Mouse (Mus musculus) liver, embryonic 13.5 days (tissue): Measurements from ENCODE around the gene Rab5a. TPM values are rescaled to one million over a fixed set of nuclear protein-coding genes. Genes with fewer than 3 reads are reported as not detected.
A peak's percentile ranks its signal among the peaks of the same experiment; 100 is the strongest.

Experiments
- ATAC-seq: fragments of 200-750 bp; cut with Nextera tagmentation; 2 replicates; pipeline ENCODE4 v1.8.0; 2017; ENCODE audit warnings: low read depth, mild to moderate bottlenecking, moderate number of reproducible peaks, moderate library complexity
- DNase-seq: peaks from one replicate; pipeline ENCODE4 v3.0.0; 2022
- H3K27ac ChIP-seq: fragments of 300-500 bp; sonication (generic); 2 replicates; pipeline ENCODE4 v1.5.1; 2015; ENCODE audit warnings: moderate library complexity, mild to moderate bottlenecking, inconsistent platforms
- H3K27me3 ChIP-seq: fragments of 300-500 bp; sonication (generic); 2 replicates; pipeline ENCODE4 v1.6.1; 2015; ENCODE audit warnings: mild to moderate bottlenecking, inconsistent platforms
- H3K36me3 ChIP-seq: fragments of 300-500 bp; sonication (generic); 2 replicates; pipeline ENCODE4 v1.6.1; 2015; ENCODE audit warnings: mild to moderate bottlenecking, inconsistent platforms
- H3K4me1 ChIP-seq: fragments of 300-500 bp; sonication (generic); replicated peaks from 2 replicates; pipeline ENCODE4 v1.6.1; 2015; ENCODE audit warnings: inconsistent platforms
- H3K4me2 ChIP-seq: fragments of 300-500 bp; sonication (generic); 2 replicates; pipeline ENCODE4 v1.6.1; 2015; ENCODE audit warnings: inconsistent platforms, mild to moderate bottlenecking, moderate library complexity
- H3K4me3 ChIP-seq: fragments of 300-500 bp; sonication (generic); replicated peaks from 2 replicates; pipeline ENCODE4 v1.5.1; 2015; ENCODE audit warnings: mild to moderate bottlenecking, inconsistent platforms
- H3K9ac ChIP-seq: fragments of 300-500 bp; sonication (generic); 2 replicates; pipeline ENCODE4 v1.6.1; 2015; ENCODE audit warnings: mild to moderate bottlenecking, inconsistent platforms
- H3K9me3 ChIP-seq: fragments of 300-500 bp; sonication (generic); replicated peaks from 2 replicates; pipeline ENCODE4 v1.6.1; 2016; ENCODE audit warnings: inconsistent platforms
- WGBS: fragments of 180-500 bp; shearing (Covaris S2); methylation state at CpG from one replicate; pipeline ENCODE4 v1.1.7; 2015; ENCODE audit not compliant: insufficient replicate concordance; 5-methylcytosine and 5-hydroxymethylcytosine counted together
- polyA plus RNA-seq: library from polyadenylated mRNA; unstranded; fragments of >200 nt; fragmentation: Nextera tagmentation; extraction: Ambion mirVana; gene quantifications from 2 replicates; pipeline ENCODE4 v1.2.1, GENCODE M21; 2015

Gene Rab5a
- 32.8 and 40.0 TPM in 2 replicates for polyA plus RNA-seq

GRCm38 (mm10) chr17:53478858-53479603 is at the start of gene Rab5a:
Rab5a (plus strand) TSS chr17:53479234.
- ATAC-seq (peak; percentile 93), DNase-seq (peak; percentile 98)
- Histone ChIP-seq H3K4me1 (peaks cover 36% of the 10 kb centered on the region), H3K36me3 (no peaks in the 10 kb centered on the region; the same call in 1 of the 2 replicates), H3K9me3 (no peaks in the 10 kb centered on the region), H3K27me3 (no peaks in the 10 kb centered on the region), H3K4me2 (peak within 1 kb of the TSS; percentile 86), H3K9ac (peak within 1 kb of the TSS; percentile 98), H3K4me3 (peak within 1 kb of the TSS; percentile 99), H3K27ac (peak within 1 kb of the TSS; percentile 100)
- WGBS: 1% methylated on average over 82 of the region's 82 CpGs

DNA sequence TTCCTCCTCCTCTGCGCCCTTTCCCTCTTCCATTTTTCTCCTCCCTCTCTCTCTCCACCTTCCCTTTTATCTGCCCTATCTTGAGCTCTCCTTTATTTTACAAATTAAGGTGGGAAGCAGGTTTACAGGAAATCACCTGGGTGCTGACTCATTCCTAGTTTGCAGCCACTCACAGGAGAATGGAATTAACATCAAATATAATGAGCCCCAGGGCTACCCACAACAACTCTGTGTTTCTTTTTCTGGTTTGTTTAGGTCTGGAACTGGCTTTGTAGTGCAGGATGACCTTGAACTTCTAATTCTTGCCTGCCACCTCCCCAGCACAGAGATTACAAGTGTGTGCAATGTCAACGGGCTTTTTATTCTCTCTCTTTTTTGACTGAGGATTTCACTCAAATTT is 22.9 kb upstream of the Rab5a start:
- no peak overlapping the region for H3K27ac ChIP-seq
- no peak for DNase-seq
- H3K4me2 ChIP-seq: no peak overlapping the region
- H3K9ac ChIP-seq: no peak overlapping the region
- H3K36me3 ChIP-seq: no peaks in the 10 kb centered on the region
- 56% methylated on average over 2 of the region's 2 CpGs for WGBS
- no peak overlapping the region for H3K4me3 ChIP-seq
- H3K27me3 ChIP-seq: no peaks in the 10 kb centered on the region
- H3K4me1 ChIP-seq: no peaks in the 10 kb centered on the region
- no peaks in the 10 kb centered on the region for H3K9me3 ChIP-seq
- ATAC-seq: no peak

- no peaks in the 10 kb centered on the region for H3K4me1 ChIP-seq
- ATAC-seq (no peak), DNase-seq (no peak)
- no peak overlapping the region for H3K4me3 ChIP-seq
- H3K27me3 ChIP-seq: no peaks in the 10 kb centered on the region
- no peak overlapping the region for H3K27ac ChIP-seq
- no peaks in the 10 kb centered on the region for H3K36me3 ChIP-seq
- H3K9me3 ChIP-seq: no peaks in the 10 kb centered on the region
- H3K4me2 ChIP-seq: no peak overlapping the region
- 10% methylated on average over 1 of the region's 1 CpGs for WGBS
- H3K9ac ChIP-seq: no peak overlapping the region
Measured at GRCm38 (mm10) chr17:53456742-53457141, 22.3 kb upstream of the Rab5a start.

DNA sequence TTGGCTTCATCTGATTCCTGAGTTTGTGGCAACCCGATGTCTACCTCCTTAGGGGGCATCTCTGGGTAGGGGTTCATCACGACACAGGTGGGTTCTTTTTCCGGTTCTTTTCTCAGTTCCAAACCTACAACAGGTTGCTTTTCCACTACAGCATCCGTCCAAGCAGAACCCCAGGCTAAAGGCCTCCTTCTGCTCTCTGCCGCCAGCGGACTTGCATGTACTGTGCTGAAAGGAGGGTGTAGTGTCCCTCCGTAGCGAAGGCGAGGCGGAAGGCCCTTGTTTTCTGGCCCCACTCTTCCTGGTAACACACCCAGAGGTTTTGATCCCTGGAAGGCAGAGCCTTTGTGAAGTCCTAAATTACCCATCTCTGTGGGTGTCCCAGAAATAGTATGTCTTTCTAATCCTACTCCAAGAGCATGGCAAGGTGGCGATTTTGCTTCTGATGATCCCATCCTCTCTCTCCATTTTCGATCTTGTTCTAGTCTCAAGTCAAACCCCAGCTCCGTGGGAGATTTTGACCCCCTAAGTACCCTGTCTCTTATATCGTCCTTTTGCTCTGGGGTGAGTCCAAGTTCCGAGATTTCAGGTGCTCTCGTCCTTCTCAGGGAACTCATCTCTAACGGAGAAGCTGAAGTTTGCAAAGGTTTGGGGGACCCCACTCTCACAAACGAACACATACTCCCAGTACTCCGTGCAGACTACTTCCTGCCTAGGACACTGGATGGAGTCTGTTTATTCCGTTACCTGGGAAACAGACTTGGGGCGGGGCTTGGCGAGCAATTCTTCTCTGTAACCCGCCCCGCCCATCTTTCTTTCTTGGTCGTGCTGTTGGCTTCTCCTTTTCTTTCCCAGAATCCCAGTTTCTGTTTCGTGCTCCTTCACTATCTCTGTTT is 16.2 kb upstream of the Rab5a start, which contains the start of gene Efhb:
Efhb (minus strand) TSS at position 719 of the 893 bp plus-strand sequence.
- 25% methylated on average over 26 of the region's 26 CpGs for WGBS
- DNase-seq (peak; percentile 53), ATAC-seq (peak; percentile 70)
- 0 out of 2 replicates have a peak, but pooled peaks cover 3% of the 10 kb centered on the region for H3K4me1 ChIP-seq
- no peak within 1 kb of the TSS for H3K27ac ChIP-seq
- peak within 1 kb of the TSS; percentile 54 for H3K4me2 ChIP-seq
- no peaks in the 10 kb centered on the region for H3K27me3 ChIP-seq
- no peaks in the 10 kb centered on the region for H3K9me3 ChIP-seq
- no peaks in the 10 kb centered on the region for H3K36me3 ChIP-seq
- H3K4me3 ChIP-seq: peak within 1 kb of the TSS; percentile 29
- no peak within 1 kb of the TSS for H3K9ac ChIP-seq

DNA sequence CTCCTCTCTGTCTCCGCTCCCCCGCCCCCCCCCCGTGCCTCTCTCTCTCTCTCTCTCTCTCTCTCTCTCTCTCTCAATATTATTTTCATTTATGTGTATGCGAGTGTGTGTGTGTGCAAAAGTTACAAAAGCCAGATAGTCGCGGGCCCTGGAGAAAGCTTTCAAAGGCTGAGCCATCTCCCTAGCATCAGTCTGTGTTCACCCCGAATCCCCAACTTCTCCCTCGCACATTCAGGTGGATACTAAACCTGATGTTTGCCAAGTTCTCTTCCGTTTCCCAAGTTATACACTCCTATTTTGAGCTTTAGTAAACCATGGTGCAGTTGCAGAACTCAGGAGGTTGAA is 15.6 kb upstream of the Rab5a start:
- no peak for DNase-seq

DNA sequence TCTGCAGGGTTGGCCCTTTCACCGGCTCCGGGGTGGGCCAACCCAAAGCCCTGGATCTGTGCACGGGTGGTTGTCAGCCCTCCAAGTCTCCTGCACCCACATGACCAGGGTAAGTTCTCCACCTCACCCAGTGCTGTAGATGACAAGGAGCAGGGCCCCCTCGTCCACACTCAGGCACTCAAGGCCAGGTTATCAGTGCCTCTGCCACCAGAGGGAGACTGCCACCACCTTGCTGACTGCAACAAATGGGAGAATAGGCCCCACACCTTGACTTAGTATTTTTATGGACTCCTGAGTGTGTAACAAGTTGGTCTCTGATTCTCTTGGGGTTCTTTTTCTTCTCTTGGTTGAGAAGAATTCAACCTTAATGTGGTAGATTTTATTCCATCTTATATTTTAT is 13.5 kb upstream of the Rab5a start:
- whole genome bisulfite sequencing: 43% methylated on average over 4 of the region's 4 CpGs
- ATAC-seq: 0 out of 2 replicates have a peak, but pooled peaks have one; percentile 20

More for the DNA sequence above, 15.6 kb upstream of the Rab5a start:
- Histone ChIP-seq H3K9me3 (no peaks in the 10 kb centered on the region), H3K27me3 (no peaks in the 10 kb centered on the region), H3K4me1 (0 out of 2 replicates have a peak, but pooled peaks cover 3% of the 10 kb centered on the region), H3K9ac (no peak overlapping the region), H3K27ac (no peak overlapping the region), H3K36me3 (no peaks in the 10 kb centered on the region), H3K4me2 (peak overlapping the region; percentile 54), H3K4me3 (peak overlapping the region; percentile 29)
- ATAC-seq: no peak
- WGBS: 20% methylated on average over 8 of the region's 9 CpGs

DNA sequence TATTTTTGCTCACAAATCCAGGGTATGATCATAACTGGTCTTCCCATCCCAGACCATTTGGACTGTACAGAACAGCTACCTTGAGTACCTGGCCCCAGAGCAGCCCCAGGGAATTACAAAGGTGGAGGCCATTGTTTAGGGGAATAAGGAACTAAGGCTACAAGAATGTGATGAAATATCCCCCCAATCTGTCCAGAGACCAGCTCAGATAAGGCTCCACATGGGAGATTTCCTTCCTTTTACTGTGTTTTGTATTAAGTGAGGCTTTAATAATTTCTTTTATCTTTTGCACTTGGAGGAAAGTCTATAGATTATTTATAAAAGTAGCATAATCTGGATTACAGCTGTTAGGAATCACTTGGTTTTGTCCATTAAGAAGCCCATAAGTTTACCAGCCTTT is 10.3 kb upstream of the Rab5a start:
- no peak overlapping the region for H3K27ac ChIP-seq
- H3K9ac ChIP-seq: no peak overlapping the region
- no peak for DNase-seq
- no peaks in the 10 kb centered on the region for H3K36me3 ChIP-seq
- no peaks in the 10 kb centered on the region for H3K9me3 ChIP-seq
- no peak overlapping the region for H3K4me3 ChIP-seq
- H3K4me2 ChIP-seq: no peak overlapping the region
- H3K27me3 ChIP-seq: no peaks in the 10 kb centered on the region
- ATAC-seq: no peak
- H3K4me1 ChIP-seq: no peaks in the 10 kb centered on the region

More for the DNA sequence above, 13.5 kb upstream of the Rab5a start:
- DNase-seq: no peak
- no peaks in the 10 kb centered on the region for H3K27me3 ChIP-seq
- no peak overlapping the region for H3K9ac ChIP-seq
- no peak overlapping the region for H3K27ac ChIP-seq
- no peaks in the 10 kb centered on the region for H3K36me3 ChIP-seq
- H3K4me1 ChIP-seq: 0 out of 2 replicates have a peak, but pooled peaks cover 3% of the 10 kb centered on the region
- H3K9me3 ChIP-seq: no peaks in the 10 kb centered on the region
- H3K4me3 ChIP-seq: no peak overlapping the region
- H3K4me2 ChIP-seq: no peak overlapping the region

GRCm38 (mm10) chr17:53478066-53478857 is 772 bp upstream of the Rab5a start:
- peak overlapping the region; percentile 86 for H3K4me2 ChIP-seq
- H3K27me3 ChIP-seq: no peaks in the 10 kb centered on the region
- H3K9me3 ChIP-seq: no peaks in the 10 kb centered on the region
- WGBS: 7% methylated on average over 15 of the region's 15 CpGs
- peak overlapping the region; percentile 99 for H3K4me3 ChIP-seq
- H3K4me1 ChIP-seq: peaks cover 36% of the 10 kb centered on the region
- no peaks in the 10 kb centered on the region for H3K36me3 ChIP-seq
- H3K27ac ChIP-seq: peak overlapping the region; percentile 100
- ATAC-seq: peak; percentile 30; the same call in 1 of the 2 replicates
- peak; percentile 8 for DNase-seq
- H3K9ac ChIP-seq: peak overlapping the region; percentile 85

GRCm38 (mm10) chr17:53479604-53480041 is 589 bp downstream of the Rab5a start:
- under 1% methylated on average over 32 of the region's 33 CpGs for WGBS
- Histone ChIP-seq H3K9me3 (no peaks in the 10 kb centered on the region), H3K27ac (peak overlapping the region; percentile 100), H3K36me3 (peaks cover 6% of the 10 kb centered on the region), H3K4me2 (peak overlapping the region; percentile 86), H3K9ac (peak overlapping the region; percentile 98), H3K27me3 (no peaks in the 10 kb centered on the region), H3K4me3 (peak overlapping the region; percentile 99), H3K4me1 (peaks cover 36% of the 10 kb centered on the region)
- ATAC-seq (peak; percentile 18; the same call in 1 of the 2 replicates), DNase-seq (peak; percentile 45)

- H3K36me3 ChIP-seq: peaks cover 12% of the 10 kb centered on the region
- H3K27me3 ChIP-seq: no peaks in the 10 kb centered on the region
- H3K9ac ChIP-seq: peak overlapping the region; percentile 98
- H3K27ac ChIP-seq: peak overlapping the region; percentile 100; the same call in 1 of the 2 replicates
- no peak for DNase-seq
- no peaks in the 10 kb centered on the region for H3K9me3 ChIP-seq
- peak overlapping the region; percentile 86 for H3K4me2 ChIP-seq
- no peak for ATAC-seq
- peak overlapping the region; percentile 99 for H3K4me3 ChIP-seq
- H3K4me1 ChIP-seq: peaks cover 36% of the 10 kb centered on the region
- 56% methylated on average over 7 of the region's 7 CpGs for WGBS
Measured at GRCm38 (mm10) chr17:53480433-53480832, 1.4 kb downstream of the Rab5a start.
